Mouse (Mus musculus) cerebellum, adult 2 months (tissue): ENCODE measurements at regions not wholly inside any gene's neighbourhood (a gene's known extent, or its start where the extent isn't known, plus 50 kb on each side); places are given as distances from the start of the nearest gene placed in this dataset.

Source experiments
- CTCF ChIP-seq: fragments of 200-500 bp; IDR thresholded peaks from 2 replicates; pipeline ENCODE4 v1.5.1; 2011; ENCODE audit warnings: low read depth, mild to moderate bottlenecking, control low read depth, low read length, moderate library complexity, borderline replicate concordance; ENCODE audit not compliant: insufficient read depth
- POLR2A ChIP-seq: fragments of 200-500 bp; IDR thresholded peaks from 2 replicates; pipeline ENCODE4 v1.6.1; 2011; ENCODE audit warnings: low read length, control low read depth, borderline replicate concordance; ENCODE audit not compliant: insufficient read depth

- no peak for TF ChIP-seq CTCF
- TF ChIP-seq POLR2A: no peak
Observed at GRCm38 (mm10) chr8:89453724-89454123, 409.8 kb upstream of the Sall1 start.
